Comparison of ENCODE assay signal across 8 mouse cellular contexts in the genomic region with DNA sequence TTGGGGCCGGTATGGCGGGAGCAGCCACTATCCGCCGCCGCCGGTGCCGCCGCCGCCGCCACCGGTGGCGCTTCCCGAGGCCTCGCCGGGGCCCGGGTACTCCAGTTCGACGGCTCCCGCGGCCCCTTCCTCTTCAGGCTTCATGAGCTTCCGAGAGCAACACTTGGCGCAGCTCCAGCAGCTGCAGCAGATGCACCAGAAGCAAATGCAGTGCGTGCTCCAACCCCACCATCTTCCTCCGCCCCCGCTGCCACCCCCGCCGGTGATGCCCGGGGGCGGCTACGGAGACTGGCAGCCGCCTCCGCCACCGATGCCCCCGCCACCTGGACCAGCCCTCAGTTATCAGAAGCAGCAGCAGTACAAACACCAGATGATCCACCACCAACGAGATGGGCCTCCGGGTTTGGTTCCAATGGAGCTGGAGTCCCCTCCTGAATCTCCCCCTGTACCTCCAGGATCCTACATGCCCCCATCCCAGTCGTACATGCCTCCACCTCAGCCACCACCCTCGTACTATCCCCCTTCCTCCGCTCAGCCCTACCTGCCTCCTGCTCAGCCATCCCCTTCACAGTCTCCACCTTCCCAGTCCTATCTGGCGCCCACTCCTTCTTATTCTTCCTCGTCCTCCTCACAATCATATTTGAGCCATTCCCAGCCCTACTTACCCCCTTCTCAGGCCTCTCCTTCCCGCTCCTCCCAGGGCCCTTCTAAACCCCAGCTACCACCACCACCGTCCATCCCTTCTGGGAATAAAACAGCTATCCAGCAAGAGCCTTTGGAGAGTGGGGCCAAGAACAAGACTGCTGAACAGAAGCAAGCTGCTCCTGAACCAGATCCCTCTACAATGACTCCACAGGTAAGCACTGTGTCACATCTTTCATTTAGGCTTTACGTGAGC. TPM values are rescaled to one million over a fixed set of nuclear protein-coding genes. Genes with fewer than 3 reads are reported as not detected.
DNase-seq lines count a peak whose midpoint lies in the region; ATAC-seq and TF ChIP-seq lines count a peak whose summit lies in the region.

No protein-coding gene starts in this region.

- H3K9me3 ChIP-seq in embryonic facial prominence, embryonic 10.5 days: no peaks in the 10 kb centered on the region
- no peaks in the 10 kb centered on the region for H3K9me3 ChIP-seq in heart, embryonic 16.5 days (replicated peaks; ENCODE audit: control insufficient read depth, low read length)

- no peak for TF ChIP-seq EP300 in heart, adult 2 months (IDR thresholded peaks at IDR 0.05; ENCODE audit: insufficient read depth, low read depth, low read length)

- H3K9ac ChIP-seq in heart, adult 2 months (ENCODE audit: low read depth, low read length): peak overlapping the region; percentile 84
- H3K9ac ChIP-seq in heart, embryonic 16.5 days (ENCODE audit: low read length): peak overlapping the region; percentile 99

- TF ChIP-seq CTCF in heart, adult 2 months (IDR thresholded peaks at IDR 0.05): no peak

- H3K79me2 ChIP-seq in heart, adult 2 months (replicated peaks; ENCODE audit: control insufficient read depth, insufficient read depth, low read length): peaks cover 5% of the 10 kb centered on the region
- H3K79me2 ChIP-seq in macrophage (ENCODE audit: inconsistent target): peaks cover 53% of the 10 kb centered on the region

- intact Hi-C loops in heart, adult 2 months (cut with DNase I): loop anchor here (1.0 kb wide), 1 partner anchor 25 kb away; no protein-coding TSS in a partner anchor
- intact Hi-C loops in heart, postnatal 25 days (cut with DNase I): loop anchor here (10.0 kb wide), 1 partner anchor 382 kb away; the partner anchor contains the start of gene Abcd4

- peaks cover 6% of the 10 kb centered on the region for H3K4me1 ChIP-seq in heart, adult 2 months (ENCODE audit: control insufficient read depth, insufficient read depth, low read length)
- peaks cover 22% of the 10 kb centered on the region for H3K4me1 ChIP-seq in embryonic facial prominence, embryonic 10.5 days
- H3K4me1 ChIP-seq in heart, embryonic 16.5 days (ENCODE audit: control insufficient read depth, insufficient read depth, low read length): peaks cover 23% of the 10 kb centered on the region

- H3K4me3 ChIP-seq in heart, adult 2 months: peak overlapping the region; percentile 99
- peak overlapping the region; percentile 100 for H3K4me3 ChIP-seq in embryonic facial prominence, embryonic 10.5 days
- peak overlapping the region; percentile 98 for H3K4me3 ChIP-seq in heart, embryonic 16.5 days (ENCODE audit: low read length)
- peak overlapping the region; percentile 62 for H3K4me3 ChIP-seq in macrophage (ENCODE audit: inconsistent target)

- ATAC-seq in heart, embryonic 16.5 days (replicated peaks; ENCODE audit: extremely low read depth, insufficient read depth, low FRiP score): peak; percentile 59

- no peaks in the 10 kb centered on the region for H3K27me3 ChIP-seq in heart, adult 2 months (ENCODE audit: control insufficient read depth, insufficient read depth, low read length)
- no peaks in the 10 kb centered on the region for H3K27me3 ChIP-seq in embryonic facial prominence, embryonic 10.5 days (replicated peaks; ENCODE audit: low read depth, poor library complexity, severe bottlenecking)
- H3K27me3 ChIP-seq in heart, embryonic 16.5 days (ENCODE audit: control insufficient read depth, insufficient read depth, low read length): no peaks in the 10 kb centered on the region

- H3K27ac ChIP-seq in heart, adult 2 months: peak overlapping the region; percentile 93
- H3K27ac ChIP-seq in embryonic facial prominence, embryonic 10.5 days (replicated peaks): peak overlapping the region; percentile 96
- H3K27ac ChIP-seq in heart, embryonic 16.5 days (ENCODE audit: low read length): peak overlapping the region; percentile 87
- no peak overlapping the region for H3K27ac ChIP-seq in macrophage

- H3K36me3 ChIP-seq in heart, adult 2 months (ENCODE audit: control insufficient read depth, insufficient read depth, low read length): peaks cover 14% of the 10 kb centered on the region
- peaks cover 30% of the 10 kb centered on the region for H3K36me3 ChIP-seq in embryonic facial prominence, embryonic 10.5 days (replicated peaks)
- H3K36me3 ChIP-seq in heart, embryonic 16.5 days (ENCODE audit: control insufficient read depth, insufficient read depth): no peaks in the 10 kb centered on the region
- H3K36me3 ChIP-seq in macrophage (ENCODE audit: inconsistent target): no peaks in the 10 kb centered on the region

- DNase-seq in heart, adult 2 months: no peak
- DNase-seq in heart, postnatal 25 days (ENCODE audit: low spot score): no peak
- DNase-seq in adrenal gland, postnatal 10 days: peak; percentile 63
- DNase-seq in embryonic facial prominence, embryonic 10.5 days (ENCODE audit: low spot score): no peak
- DNase-seq in left cerebral cortex, adult 18-20 months (ENCODE audit: low spot score in 2 of 2): peak; percentile 43 to 57
- DNase-seq in right cerebral cortex, postnatal 36 days (ENCODE audit: low spot score in 2 of 2): peak; percentile 38 to 60

- no peak for TF ChIP-seq POLR2A in heart, adult 2 months (IDR thresholded peaks at IDR 0.05; ENCODE audit: insufficient read depth, low read depth, low read length)

- under 1% methylated on average over 44 of the region's 44 CpGs for WGBS in heart, adult 2 months
- under 1% methylated on average over 44 of the region's 44 CpGs for WGBS in embryonic facial prominence, embryonic 10.5 days
- under 1% methylated on average over 44 of the region's 44 CpGs for WGBS in heart, embryonic 16.5 days
- WGBS in macrophage (ENCODE audit: missing documents): 2% methylated on average over 44 of the region's 44 CpGs

- H3K4me2 ChIP-seq in heart, embryonic 16.5 days (ENCODE audit: low read depth, low read length): peak overlapping the region; percentile 99

RNA-seq across cellular contexts. Expression of gene Ylpm1, which starts 0.6 kb away (rescaled TPM):
- 10 to 100 TPM; 26.7 to 26.8 TPM for total RNA-seq in heart, adult 2 months (2021)
- 9.3 and 12.1 TPM in 2 replicates for polyA plus RNA-seq in heart, adult 2 months (2012; rRNA removed)
- total RNA-seq in heart, postnatal 25 days (2021): 10 to 100 TPM; 26.6 to 26.7 TPM
- total RNA-seq in adrenal gland, postnatal 10 days (2021): 10 to 100 TPM; 35.3 to 58.0 TPM
- polyA plus RNA-seq in embryonic facial prominence, embryonic 10.5 days (2016; fragmentation: Nextera tagmentation; extraction: Ambion mirVana): 36.5 and 37.9 TPM in 2 replicates
- polyA plus RNA-seq in heart, embryonic 16.5 days (2015; fragmentation: Nextera tagmentation; extraction: Ambion mirVana): 16.3 and 17.7 TPM in 2 replicates
- 100 to 1,000 TPM; 111 to 112 TPM for total RNA-seq in left cerebral cortex, adult 18-20 months (2021)
- total RNA-seq in macrophage (2018; cell fraction: chromatin; rRNA removed): 100 to 1,000 TPM in 21 of 26 experiments, 10 to 100 TPM in 5; 41.6 to 275 (median 210) TPM
- total RNA-seq in macrophage (2018; cell fraction: cytosol; rRNA removed): 10 to 100 TPM; 16.8 to 38.2 (median 28.1) TPM
- 100 to 1,000 TPM in 12 of 26 experiments, 10 to 100 TPM in 14; 32.9 to 180 (median 92.9) TPM for total RNA-seq in macrophage (2018; cell fraction: nucleus; rRNA removed)
- 23.7 to 43.8 TPM (median 27.2 TPM) in 3 replicates for polyA plus RNA-seq in macrophage (2018)

RNA-seq across cellular contexts. Expression of gene Arel1, which starts 26.1 kb away (rescaled TPM):
- total RNA-seq in heart, adult 2 months (2021): 10 to 100 TPM; 34.9 to 45.2 TPM
- 29.5 and 45.9 TPM in 2 replicates for polyA plus RNA-seq in heart, adult 2 months (2012; rRNA removed)
- 10 to 100 TPM; 37.2 to 38.5 TPM for total RNA-seq in heart, postnatal 25 days (2021)
- 10 to 100 TPM; 30.7 to 41.3 TPM for total RNA-seq in adrenal gland, postnatal 10 days (2021)
- polyA plus RNA-seq in embryonic facial prominence, embryonic 10.5 days (2016; fragmentation: Nextera tagmentation; extraction: Ambion mirVana): 16.8 and 18.1 TPM in 2 replicates
- polyA plus RNA-seq in heart, embryonic 16.5 days (2015; fragmentation: Nextera tagmentation; extraction: Ambion mirVana): 13.1 and 13.3 TPM in 2 replicates
- 10 to 100 TPM; 98.2 to 98.8 TPM for total RNA-seq in left cerebral cortex, adult 18-20 months (2021)
- total RNA-seq in macrophage (2018; cell fraction: chromatin; rRNA removed): 100 to 1,000 TPM in 4 of 26 experiments, 10 to 100 TPM in 22; 19.6 to 214 (median 62.1) TPM
- total RNA-seq in macrophage (2018; cell fraction: cytosol; rRNA removed): 100 to 1,000 TPM in 1 of 26 experiments, 10 to 100 TPM in 25; 32.7 to 100 (median 52.8) TPM
- 100 to 1,000 TPM in 12 of 26 experiments, 10 to 100 TPM in 14; 32.6 to 170 (median 89.7) TPM for total RNA-seq in macrophage (2018; cell fraction: nucleus; rRNA removed)
- polyA plus RNA-seq in macrophage (2018): 27.2 to 51.0 TPM (median 30.2 TPM) in 3 replicates

RNA-seq across cellular contexts. Expression of gene Fcf1, which starts 26.1 kb away (rescaled TPM):
- 10 to 100 TPM; 31.8 to 35.1 TPM for total RNA-seq in heart, adult 2 months (2021)
- polyA plus RNA-seq in heart, adult 2 months (2012; rRNA removed): 28.1 and 54.1 TPM in 2 replicates
- total RNA-seq in heart, postnatal 25 days (2021): 10 to 100 TPM; 28.4 to 34.6 TPM
- total RNA-seq in adrenal gland, postnatal 10 days (2021): 100 to 1,000 TPM in 1 of 2 experiments, 10 to 100 TPM in 1; 98.8 to 111 TPM
- polyA plus RNA-seq in embryonic facial prominence, embryonic 10.5 days (2016; fragmentation: Nextera tagmentation; extraction: Ambion mirVana): 191 and 192 TPM in 2 replicates
- polyA plus RNA-seq in heart, embryonic 16.5 days (2015; fragmentation: Nextera tagmentation; extraction: Ambion mirVana): 86.0 and 98.0 TPM in 2 replicates
- 10 to 100 TPM; 31.1 to 35.7 TPM for total RNA-seq in left cerebral cortex, adult 18-20 months (2021)
- total RNA-seq in macrophage (2018; cell fraction: chromatin; rRNA removed): 10 to 100 TPM; 19.9 to 64.9 (median 43.5) TPM
- 10 to 100 TPM; 48.6 to 93.2 (median 68.5) TPM for total RNA-seq in macrophage (2018; cell fraction: cytosol; rRNA removed)
- 10 to 100 TPM; 31.5 to 89.0 (median 51.4) TPM for total RNA-seq in macrophage (2018; cell fraction: nucleus; rRNA removed)
- 65.9 to 92.0 TPM (median 76.0 TPM) in 3 replicates for polyA plus RNA-seq in macrophage (2018)

Comparison
In these comparisons a context has a peak if more than half of its experiments do, and no peak if none do; other contexts are left out.
1. DNase-seq: peak in adrenal gland, postnatal 10 days (single experiment), left cerebral cortex, adult 18-20 months (2 of 2) and right cerebral cortex, postnatal 36 days (2 of 2); none in heart, adult 2 months (0 of 2), heart, postnatal 25 days (single experiment) and embryonic facial prominence, embryonic 10.5 days (single experiment).
2. Peak in every context shown above with its lines, with median percentiles within 50 percentile points of each other: H3K4me3 ChIP-seq.